Mouse (Mus musculus): Measurements from ENCODE around the gene Kl.

The Kl gene

DNA sequence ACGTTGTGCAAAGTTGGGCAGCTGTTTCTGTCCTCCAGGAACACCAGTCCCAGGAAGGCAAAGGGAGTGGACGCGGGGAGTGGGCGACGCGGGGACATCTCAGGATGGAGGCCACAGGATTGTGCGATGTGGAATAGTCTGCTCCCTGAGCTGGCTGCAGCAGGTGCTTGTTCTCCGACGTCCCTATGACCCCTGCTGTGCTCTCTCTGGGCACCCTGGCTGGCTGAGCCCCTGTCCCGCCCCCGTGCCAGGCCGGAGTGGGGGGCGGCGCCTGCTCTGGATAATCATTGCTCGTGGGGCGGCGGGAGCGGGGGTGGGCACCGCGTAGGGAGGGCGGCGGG is at the start of gene Kl:
Gene Kl, plus strand, starts transcription at position 280 of the 341 bp plus-strand sequence.
- DNase-seq, result no peak

DNA sequence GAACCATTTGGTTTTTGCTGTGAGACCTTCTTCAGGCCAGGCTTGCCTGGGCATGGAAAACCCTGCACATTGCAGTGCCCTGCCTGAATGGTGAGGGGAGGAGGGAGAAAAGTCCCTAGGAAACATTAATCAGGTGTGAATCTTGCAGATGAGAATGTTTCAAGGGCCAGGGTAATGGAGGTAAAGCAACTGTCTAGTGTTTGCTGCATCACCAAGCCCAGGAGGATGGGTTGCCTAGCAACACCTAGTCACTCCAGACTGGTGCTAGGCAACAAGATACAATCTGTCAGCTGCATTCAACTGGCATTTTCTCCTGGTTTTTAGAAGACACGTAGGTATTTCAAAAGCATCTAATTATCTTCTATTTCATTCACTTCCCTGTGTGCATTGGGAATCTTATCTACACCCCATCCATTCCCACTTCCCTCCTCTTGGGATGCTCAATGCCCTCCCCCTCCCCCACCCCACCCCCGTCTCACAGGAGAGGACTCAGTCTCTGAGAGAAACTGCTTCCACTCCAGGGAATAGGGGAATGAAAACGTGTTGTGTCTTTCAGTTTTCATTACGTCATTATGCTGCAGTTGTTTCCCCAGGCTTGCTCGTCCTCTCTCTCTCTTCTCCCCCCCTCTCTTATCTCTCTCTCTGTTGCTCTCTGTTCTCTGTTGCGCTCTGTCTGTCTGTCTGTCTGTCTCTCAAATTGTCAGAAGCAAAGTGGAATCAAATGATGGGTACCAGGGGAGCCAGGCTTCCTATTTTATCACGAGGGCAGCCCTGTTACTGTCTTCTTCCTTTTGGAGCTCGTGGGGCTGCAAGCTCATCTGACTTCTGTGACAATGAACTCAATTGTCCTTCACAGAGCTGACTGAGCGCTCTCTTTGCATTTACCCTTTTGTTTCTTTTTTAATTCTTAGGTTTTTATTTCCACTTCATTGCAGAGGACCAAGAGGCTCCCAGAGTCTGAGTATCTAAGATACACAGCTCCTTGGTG is 46.1 kb upstream of the Kl start:
- no peak for DNase-seq

DNA sequence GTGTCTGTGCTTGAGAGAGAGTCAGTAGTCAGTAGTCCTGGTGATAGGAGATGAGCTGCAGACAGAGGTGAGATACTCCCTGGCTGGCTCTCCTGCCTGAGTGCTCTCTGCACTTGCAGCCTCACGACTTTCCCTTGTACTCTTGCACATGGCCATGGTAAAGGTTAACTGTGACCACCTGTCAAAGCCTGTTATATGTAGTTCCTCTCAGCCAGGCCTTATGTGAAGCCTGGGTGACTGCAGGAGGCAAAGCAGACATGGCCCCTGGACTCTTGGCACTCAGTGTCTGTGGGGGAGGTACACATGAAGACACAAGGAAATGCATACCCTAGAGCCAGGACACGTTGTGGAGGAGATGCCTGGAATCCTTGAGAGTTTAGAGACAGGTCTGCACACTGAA is 40.3 kb upstream of the Kl start:
- no peak for DNase-seq

DNA sequence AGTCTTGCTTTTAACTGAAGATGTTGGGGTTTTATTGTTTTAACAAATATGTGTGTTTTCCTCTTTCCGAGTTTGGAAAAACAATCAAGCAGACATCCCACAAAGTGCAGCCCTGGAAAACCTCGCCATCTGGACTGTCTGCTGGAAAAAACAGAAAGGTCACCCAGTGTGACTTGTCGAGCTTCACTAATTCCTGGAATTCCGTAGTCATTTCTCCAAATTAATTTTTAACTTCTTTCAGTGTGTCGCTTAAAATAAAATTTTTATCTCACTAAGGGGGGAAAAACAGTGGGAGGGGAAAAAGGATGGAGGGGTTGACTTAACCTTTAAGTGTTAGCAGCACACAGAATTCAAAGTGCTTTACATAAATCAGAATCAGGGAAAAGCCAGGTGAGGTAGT is 39.8 kb upstream of the Kl start:
- DNase-seq, result no peak

DNA sequence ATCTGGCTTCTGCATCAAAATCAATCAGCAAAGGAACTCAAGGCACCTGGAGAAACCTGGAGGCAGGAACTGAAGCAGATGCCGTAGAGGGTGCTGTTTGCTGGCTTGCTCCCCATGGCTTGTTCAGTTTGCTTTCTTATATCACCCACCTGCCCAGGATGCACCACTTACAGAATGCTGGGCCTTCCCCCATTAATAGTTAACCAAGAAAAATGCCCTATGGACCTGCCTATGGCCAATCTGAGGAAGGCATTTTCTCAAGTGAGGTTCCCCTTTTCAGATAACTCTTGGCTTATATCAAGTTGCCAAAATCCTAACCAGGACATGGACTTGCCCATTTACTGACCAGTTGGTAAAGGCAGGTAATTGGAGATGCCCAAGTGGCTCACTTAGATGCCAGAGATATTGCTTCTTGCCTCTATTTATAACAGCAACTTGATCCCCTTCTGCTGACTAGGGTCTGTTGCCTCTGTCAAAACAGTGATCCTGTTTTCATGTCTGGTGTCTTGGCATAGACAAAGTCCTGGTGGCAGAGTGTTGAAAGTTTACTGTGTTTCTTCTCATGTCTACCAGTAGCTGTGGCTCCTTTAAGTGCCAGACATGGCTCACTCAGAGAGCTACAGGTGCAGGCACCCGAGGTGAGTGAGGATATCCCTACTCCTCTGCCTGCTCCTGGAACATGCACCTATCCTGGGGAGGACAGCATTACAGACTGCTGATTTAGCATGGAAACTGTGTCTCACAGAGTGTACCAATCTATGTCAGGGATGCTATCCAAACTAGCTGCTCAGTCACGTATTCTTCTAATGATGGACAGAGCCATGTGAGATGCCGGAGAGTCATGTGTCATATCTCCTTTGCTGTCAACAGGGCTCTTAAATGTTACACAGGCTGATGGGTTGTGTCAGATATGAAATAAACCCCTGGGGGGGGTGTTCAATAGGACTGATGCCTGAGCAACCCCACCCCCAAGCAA is 37.0 kb upstream of the Kl start:
- no peak for DNase-seq

DNA sequence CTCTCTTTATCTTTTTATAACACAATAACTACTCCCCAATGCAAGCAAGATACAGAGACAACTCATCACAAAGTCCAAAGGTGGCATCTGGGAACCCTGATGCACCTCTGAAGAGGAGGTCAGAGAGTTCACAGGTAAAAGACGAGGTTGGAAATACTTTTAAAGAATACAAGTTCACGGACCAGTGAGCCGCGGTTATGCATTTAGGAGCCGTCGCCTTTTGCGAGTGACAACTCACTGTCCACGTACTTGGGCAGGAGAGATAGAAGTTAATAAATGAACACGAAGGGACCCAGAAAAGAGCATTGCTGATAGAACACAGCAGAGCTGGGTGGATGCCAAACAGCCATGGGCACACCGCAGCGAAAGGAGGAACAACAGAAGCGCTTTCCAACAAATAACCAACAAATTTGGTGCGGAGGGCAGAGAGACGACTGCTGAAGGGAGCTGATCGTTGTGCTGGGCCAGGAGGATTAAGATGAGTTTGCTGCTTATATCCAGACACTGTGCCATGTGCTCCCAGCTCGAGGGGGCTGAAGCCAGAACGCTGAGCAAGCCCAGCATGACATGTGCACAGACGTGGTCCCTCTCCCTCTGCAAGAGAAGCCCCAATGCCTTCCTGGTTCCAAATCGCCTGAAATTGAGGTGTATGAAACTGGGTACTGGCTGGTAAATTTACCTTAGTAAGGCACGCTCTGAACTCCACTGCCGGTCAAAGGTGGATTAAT is 35.1 kb upstream of the Kl start:
- DNase-seq, result no peak

DNA sequence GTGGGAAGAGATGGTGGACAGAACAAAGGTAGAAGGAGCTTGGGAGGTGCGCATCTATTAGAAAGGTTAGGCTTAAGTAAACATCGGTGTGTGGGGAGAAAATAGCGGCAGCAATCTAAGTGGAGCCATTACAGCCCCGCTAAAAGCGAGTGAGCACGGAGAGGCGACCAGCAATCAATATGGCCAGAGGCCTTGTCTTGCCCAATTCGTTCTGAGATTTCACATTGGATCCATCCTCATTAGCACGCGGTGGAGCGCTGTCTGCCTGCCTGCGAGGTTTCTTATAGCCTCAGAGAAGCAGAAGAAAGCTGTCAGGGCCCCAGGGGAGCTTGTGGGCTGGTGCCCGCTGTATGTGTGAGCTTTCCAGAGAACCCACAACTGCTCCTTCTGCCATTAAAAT is 33.8 kb upstream of the Kl start:
- DNase-seq, result no peak

DNA sequence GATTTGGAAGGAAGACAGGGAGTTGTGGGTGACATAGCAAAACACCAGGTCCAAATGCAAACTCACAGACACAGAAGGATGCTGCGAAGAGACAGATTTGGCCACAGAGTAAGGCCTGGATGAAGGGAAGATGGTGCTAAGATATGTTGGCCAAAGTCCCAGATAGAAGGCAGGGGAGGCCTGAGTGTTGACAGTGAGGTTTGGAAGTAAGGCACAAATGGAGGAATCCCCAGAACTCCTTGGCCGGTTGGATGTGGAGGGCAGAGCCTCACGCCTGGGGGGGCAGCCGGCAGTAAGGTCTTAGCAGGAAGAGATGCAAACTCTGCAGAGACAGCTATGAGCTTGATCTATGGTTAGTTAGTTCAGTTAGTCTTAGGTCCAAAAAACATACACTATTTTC is 33.1 kb upstream of the Kl start:
- no peak for DNase-seq

DNA sequence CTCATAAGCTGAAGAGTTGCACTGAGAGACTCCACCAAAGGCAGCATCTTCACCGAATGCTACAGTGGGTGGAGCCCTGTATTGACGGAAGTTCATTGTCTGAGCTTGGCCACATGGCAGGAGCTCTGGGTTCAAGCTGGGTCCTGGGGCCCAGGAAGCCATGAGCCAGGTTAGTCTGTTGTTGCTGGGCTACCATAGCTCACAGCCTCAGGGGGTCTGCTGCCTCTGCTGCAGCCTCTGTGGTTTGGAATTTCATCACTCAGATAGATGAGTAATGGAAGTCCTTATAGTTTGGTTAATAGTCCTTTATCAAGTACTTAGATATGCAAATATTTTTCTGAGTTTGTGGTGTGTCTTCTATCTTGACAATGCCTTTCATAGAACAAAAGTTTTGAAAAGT is 32.4 kb upstream of the Kl start:
- DNase-seq, result no peak

DNA sequence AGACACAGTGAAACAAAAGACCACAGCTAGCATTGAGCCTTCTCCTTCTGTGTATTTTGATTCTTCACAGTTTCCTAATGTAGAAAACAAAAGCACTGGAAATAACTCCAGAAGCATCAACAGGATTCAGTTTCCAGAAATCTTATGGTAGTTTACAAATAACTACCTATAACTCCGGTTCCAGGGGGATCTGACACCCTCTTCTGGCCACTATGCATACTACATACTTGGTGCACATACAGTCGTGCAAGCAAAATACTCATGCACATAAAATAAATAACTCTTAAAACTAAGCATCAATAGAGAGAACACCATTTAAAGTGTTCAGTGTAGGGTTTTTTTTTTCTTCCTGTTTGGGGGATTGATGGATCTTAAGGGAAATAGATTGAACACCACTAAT is 23.0 kb upstream of the Kl start:
- DNase-seq, result no peak

DNA sequence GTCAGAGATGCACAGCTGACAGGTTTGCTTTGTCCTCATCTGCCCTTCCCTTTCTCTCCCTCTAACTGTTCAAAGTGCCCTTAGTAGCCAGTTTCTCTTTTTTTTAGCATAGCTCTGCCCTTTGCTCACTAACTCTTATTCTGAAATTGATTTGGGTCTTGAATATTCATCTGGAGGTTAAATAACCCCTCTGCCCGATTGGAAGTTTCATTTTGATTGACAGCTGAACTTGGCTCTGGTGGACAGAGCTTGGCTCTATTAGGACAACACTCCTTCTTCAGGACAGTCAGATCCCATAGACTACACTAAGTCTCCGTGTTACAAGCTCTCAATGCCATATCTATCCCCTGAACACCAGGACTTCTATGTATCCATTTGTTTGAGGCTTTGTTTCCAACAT is 19.8 kb upstream of the Kl start:
- no peak for DNase-seq

DNA sequence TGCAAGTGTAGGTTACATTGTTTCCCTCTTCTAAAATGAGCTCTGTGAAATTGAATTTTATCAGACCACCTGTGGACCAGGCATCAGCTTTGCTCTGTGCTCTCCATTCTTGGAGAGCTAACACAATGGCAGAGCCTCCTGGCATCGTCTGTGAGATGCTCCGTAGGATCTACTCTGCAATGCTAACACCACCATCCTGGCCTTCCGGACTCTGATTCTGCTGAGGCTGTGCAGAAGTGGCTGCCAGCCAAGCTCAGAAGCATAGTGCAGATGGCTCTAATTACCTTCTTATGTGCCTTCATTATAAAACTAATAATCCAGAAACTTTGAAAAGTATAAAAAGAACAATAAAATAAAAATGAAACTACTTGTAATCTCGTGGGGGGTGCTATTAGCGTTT is 16.2 kb upstream of the Kl start:
- peak; percentile 26 for DNase-seq

DNA sequence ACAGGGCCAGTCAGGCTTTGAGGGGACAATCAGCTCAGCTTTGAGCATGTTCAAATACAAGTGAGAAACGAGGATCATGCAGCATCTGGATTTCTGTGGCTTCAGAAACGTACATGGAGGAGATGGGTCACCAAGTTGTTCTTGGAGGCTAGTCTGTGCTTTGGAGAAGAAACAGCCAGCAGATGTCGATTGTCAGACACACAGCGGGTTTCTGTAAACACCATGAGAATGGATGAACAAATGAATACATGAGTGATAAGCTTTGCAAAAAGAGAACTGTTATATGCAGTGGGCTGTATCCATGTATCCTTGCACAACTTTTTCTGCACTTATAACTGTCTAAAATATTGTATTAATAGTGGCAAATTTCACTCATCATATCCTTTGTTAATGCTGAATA is 15.6 kb upstream of the Kl start:
- no peak for DNase-seq

DNA sequence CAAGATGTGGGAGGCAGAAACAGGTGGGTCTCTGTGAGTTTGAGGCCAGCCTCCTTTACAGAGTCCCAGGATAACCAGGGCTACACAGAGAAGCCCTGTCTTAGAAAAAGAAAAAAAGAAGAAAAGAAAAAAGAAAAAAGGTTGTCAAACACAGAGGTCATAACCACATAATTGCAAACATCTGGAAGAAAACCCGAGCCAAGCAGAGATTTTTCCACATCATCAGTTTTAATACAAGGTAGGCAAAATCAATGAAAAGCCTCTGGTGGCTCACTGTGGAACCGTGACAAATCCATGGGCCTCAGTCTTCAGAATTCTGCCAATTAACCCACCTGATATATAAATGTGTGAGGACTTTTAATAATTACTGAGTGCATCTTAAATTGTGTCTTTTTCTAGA is 14.9 kb upstream of the Kl start:
- no peak for DNase-seq

DNA sequence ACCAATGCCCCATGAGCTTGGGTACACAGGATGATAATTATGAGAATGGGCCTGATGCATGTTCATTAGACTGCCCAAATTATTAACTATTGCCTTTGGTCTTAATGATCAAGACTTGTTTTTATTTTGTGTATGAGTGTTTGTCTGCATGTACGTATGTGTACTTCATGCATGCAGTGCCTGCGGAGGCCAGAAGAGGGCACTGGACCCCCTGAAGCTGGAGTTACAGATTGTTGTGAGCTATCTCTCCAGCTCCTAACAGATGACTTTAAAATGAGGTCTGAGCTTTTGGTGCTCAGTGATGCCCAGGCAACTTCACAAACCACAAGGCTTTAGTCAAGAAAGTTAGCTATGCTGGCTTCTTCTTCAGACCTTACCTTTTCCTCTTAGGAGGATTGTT is 6.8 kb upstream of the Kl start:
- DNase-seq, result no peak

DNA sequence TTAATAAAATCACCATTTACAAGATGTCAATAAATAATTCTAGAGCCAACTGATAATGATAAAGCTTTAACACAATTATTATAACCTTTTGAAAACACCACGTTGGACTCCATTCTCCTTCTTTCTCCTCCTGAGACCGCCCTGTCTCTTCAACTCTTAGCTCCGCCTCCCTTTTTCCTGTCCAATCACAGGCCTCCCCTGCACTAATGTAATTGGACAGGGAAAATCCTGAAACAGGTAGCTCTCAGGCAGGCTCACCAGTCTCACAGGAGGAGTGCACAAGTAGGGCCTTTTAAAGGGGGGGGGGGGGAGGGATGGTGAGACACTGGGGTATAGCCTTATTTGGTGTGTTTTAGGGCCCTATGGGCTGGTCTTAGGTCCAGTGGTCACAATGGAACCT is 3.3 kb upstream of the Kl start:
- DNase-seq, result no peak

DNA sequence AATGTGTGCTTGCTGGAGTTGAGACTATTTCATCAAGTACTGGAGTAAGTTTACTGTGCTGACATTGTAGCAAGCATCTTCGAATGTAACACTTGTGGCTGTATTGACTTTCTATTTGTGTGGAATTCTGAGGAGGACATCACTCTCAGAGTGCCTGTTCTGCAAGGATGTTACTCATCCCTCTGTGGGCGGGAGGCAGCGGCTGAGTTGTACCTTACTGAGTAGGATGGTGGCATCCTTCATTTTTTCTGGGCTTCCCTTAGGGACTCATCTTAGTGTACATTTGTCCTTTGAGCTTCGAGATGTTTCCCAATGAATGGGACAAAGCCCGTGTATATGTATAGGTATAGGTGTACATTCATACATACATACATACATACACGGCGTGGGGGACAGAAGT is 1.1 kb upstream of the Kl start:
- DNase-seq, result no peak

DNA sequence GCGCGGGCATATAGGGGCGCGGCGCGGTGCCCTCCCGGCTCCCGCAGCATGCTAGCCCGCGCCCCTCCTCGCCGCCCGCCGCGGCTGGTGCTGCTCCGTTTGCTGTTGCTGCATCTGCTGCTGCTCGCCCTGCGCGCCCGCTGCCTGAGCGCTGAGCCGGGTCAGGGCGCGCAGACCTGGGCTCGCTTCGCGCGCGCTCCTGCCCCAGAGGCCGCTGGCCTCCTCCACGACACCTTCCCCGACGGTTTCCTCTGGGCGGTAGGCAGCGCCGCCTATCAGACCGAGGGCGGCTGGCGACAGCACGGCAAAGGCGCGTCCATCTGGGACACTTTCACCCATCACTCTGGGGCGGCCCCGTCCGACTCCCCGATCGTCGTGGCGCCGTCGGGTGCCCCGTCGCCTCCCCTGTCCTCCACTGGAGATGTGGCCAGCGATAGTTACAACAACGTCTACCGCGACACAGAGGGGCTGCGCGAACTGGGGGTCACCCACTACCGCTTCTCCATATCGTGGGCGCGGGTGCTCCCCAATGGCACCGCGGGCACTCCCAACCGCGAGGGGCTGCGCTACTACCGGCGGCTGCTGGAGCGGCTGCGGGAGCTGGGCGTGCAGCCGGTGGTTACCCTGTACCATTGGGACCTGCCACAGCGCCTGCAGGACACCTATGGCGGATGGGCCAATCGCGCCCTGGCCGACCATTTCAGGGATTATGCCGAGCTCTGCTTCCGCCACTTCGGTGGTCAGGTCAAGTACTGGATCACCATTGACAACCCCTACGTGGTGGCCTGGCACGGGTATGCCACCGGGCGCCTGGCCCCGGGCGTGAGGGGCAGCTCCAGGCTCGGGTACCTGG is 488 bp downstream of the Kl start:
- no peak for DNase-seq

DNA sequence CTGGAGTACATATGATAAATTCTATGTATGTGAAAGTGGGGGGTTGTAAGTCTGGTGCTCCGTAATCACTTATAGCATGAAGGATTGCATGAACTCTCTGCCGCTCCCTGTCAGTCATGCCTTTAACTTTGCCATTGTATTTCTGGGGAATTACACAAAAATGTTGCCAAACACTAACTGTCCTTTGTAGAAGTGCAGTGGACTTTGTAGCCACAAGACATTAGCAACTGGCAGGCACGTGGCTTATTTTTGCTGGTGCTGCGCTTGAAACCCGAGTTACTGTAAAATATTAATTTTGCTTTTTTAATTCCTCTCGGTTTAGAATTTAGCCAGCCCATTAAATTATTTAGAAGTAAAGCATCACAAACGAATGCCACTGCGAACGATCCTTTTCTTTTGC is 2.4 kb downstream of the Kl start:
- no peak for DNase-seq

DNA sequence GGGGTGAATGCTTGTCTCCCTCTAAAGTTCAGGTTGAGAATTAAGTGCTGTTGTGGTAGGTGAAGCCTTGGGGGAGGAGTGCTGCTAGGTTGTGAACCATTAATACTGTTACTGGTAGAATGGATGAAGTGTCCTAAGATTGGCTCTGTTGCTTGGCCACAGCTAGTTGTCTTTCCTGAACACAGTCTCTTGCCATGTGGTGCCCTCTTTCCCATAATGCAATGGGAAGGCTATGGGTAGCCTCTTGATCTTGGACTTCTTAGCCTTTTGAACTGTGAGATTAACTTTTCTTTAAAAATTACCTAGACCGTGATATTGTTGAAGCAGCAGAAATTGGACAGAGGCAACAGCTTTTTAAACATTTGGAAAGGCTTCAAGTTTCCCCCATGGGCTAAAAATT is 7.5 kb downstream of the Kl start:
- no peak for DNase-seq

DNA sequence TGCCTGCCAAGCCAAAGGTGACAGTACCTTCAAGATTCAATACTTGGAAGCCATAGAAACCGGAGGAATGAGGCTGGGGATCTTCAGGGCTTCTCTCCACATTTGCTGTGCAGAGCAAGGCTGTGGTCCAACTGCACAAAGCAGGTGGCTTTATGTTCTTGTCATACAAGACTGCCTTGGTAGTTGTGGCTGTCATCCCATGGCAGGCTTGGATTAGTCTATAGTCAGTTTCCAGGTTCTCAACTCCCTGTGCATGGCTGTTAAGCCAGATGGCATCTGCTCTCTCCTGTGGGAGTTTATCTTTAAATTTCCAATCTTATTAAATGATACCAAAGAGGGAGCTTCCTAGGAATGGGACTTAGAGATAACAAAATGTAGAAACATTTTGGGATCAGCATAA is 9.2 kb downstream of the Kl start:
- DNase-seq, result no peak

DNA sequence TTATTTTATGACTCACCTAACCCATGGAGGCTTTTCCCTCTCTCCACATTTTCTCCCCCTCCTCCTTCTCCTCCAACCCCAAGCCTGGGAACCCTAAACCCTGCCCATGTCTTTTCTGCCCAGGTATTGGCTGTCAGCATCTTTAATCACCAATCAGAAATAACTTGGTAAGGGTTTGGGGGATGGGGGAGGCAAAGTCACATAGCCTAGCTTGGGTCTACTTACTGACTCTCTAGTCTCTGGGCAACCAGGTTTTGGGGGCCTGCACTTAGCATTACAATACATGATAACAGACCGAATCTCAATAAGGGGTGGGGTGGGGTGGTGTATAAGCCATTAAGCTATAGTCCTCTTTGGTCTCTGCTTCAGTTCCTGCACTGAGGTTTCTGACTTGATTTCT is 10.3 kb downstream of the Kl start:
- DNase-seq, result no peak

Data from cerebellum, adult 8-10 months (tissue).